ENCODE assay signal across 14 mouse cellular contexts in genomic region chr15:64519207-64519628, GRCm38 (mm10).
DNase-seq lines count a peak whose midpoint lies in the region; ATAC-seq lines count a peak whose summit lies in the region.
"Had no signal": no experiment of that assay in that cellular context is flagged by ENCODE, and none has a peak within 500 bp of the region (broad histone marks: within the 10 kb centered on the region; RNA-seq: fewer than 3 reads in every experiment).

No protein-coding gene starts in this region.

- no peak overlapping the region for H3K4me2 ChIP-seq in forebrain, embryonic 12.5 days
- H3K4me2 ChIP-seq in intestine, embryonic 16.5 days (ENCODE audit: low read depth, low read length): no peak overlapping the region
- H3K4me2 ChIP-seq: midbrain, embryonic 15.5 days had no signal

- no peaks in the 10 kb centered on the region for H3K36me3 ChIP-seq in forebrain, embryonic 12.5 days (replicated peaks)
- H3K36me3 ChIP-seq in forebrain, embryonic 10.5 days (replicated peaks): no peaks in the 10 kb centered on the region
- H3K36me3 ChIP-seq in intestine, embryonic 16.5 days (ENCODE audit: control insufficient read depth, insufficient read depth, low read length): no peaks in the 10 kb centered on the region
- H3K36me3 ChIP-seq: midbrain, embryonic 15.5 days had no signal

- H3K4me1 ChIP-seq in forebrain, embryonic 12.5 days: no peaks in the 10 kb centered on the region
- H3K4me1 ChIP-seq in forebrain, embryonic 10.5 days: no peaks in the 10 kb centered on the region
- no peaks in the 10 kb centered on the region for H3K4me1 ChIP-seq in intestine, embryonic 16.5 days (ENCODE audit: control insufficient read depth, insufficient read depth, low read length)
- H3K4me1 ChIP-seq: midbrain, embryonic 15.5 days had no signal

- no peaks in the 10 kb centered on the region for H3K27me3 ChIP-seq in forebrain, embryonic 12.5 days
- no peaks in the 10 kb centered on the region for H3K27me3 ChIP-seq in forebrain, embryonic 10.5 days (ENCODE audit: poor library complexity, severe bottlenecking)
- H3K27me3 ChIP-seq in intestine, embryonic 16.5 days (replicated peaks; ENCODE audit: control insufficient read depth, insufficient read depth, low read length): no peaks in the 10 kb centered on the region
- H3K27me3 ChIP-seq: midbrain, embryonic 15.5 days had no signal

- no peak overlapping the region for H3K27ac ChIP-seq in forebrain, embryonic 12.5 days
- H3K27ac ChIP-seq in forebrain, embryonic 10.5 days: no peak overlapping the region
- H3K27ac ChIP-seq in intestine, embryonic 16.5 days (ENCODE audit: low read length): no peak overlapping the region
- H3K27ac ChIP-seq: midbrain, embryonic 15.5 days had no signal

- peak; percentile 64; the same call in 1 of the 2 replicates for ATAC-seq in forebrain, embryonic 12.5 days (ENCODE audit: low FRiP score)
- peak; percentile 53 to 73 for ATAC-seq in hematopoietic stem cell, adult 5-6 weeks (replicated peaks in 1 of 2; ENCODE audit: insufficient read depth in 1 of 2, low FRiP score in 2 of 2, low TSS enrichment in 1 of 2, low read depth in 1 of 2, poor library complexity in 2 of 2, severe bottlenecking in 2 of 2)
- ATAC-seq in intestine, embryonic 16.5 days: no peak
- ATAC-seq: CD4-positive, CD25-positive, alpha-beta regulatory T cell, adult 4 months; midbrain, embryonic 15.5 days had no signal

- no peak overlapping the region for H3K9ac ChIP-seq in forebrain, embryonic 12.5 days
- no peak overlapping the region for H3K9ac ChIP-seq in intestine, embryonic 16.5 days (ENCODE audit: low read depth, low read length)
- H3K9ac ChIP-seq: midbrain, embryonic 15.5 days had no signal

- WGBS in forebrain, embryonic 12.5 days: 55% methylated on average over 4 of the region's 4 CpGs
- WGBS in forebrain, embryonic 10.5 days: 85% methylated on average over 4 of the region's 4 CpGs
- 69% methylated on average over 4 of the region's 4 CpGs for WGBS in intestine, embryonic 16.5 days

- H3K9me3 ChIP-seq in forebrain, embryonic 12.5 days: no peaks in the 10 kb centered on the region
- no peaks in the 10 kb centered on the region for H3K9me3 ChIP-seq in forebrain, embryonic 10.5 days
- H3K9me3 ChIP-seq in intestine, embryonic 16.5 days (ENCODE audit: control insufficient read depth, low read length): no peaks in the 10 kb centered on the region
- H3K9me3 ChIP-seq: midbrain, embryonic 15.5 days had no signal

- DNase-seq in forebrain, embryonic 10.5 days (ENCODE audit: extremely low spot score, low spot score): no peak
- peak; percentile 81 for DNase-seq in retina, postnatal 1 day
- no peak for DNase-seq in retina, embryonic 14.5 days (ENCODE audit: low spot score)
- DNase-seq in retina, postnatal 7 days (ENCODE audit: low read depth, low spot score): peak; percentile 23
- DNase-seq in spleen, postnatal 36 days (ENCODE audit: low spot score in 2 of 2): no peak
- DNase-seq: heart, adult 18-20 months; liver; thymus, postnatal 14 days had no signal

- no peak overlapping the region for H3K4me3 ChIP-seq in forebrain, embryonic 12.5 days (replicated peaks)
- H3K4me3 ChIP-seq in forebrain, embryonic 10.5 days: no peak overlapping the region
- H3K4me3 ChIP-seq in intestine, embryonic 16.5 days (ENCODE audit: low read length): no peak overlapping the region
- H3K4me3 ChIP-seq: erythroblast, embryonic 14.5 days; midbrain, embryonic 15.5 days had no signal

Comparison
In these comparisons a context has a peak if more than half of its experiments do, and no peak if none do; other contexts are left out.
1. DNase-seq: peak in retina, postnatal 1 day (single experiment) and retina, postnatal 7 days (single experiment); none in forebrain, embryonic 10.5 days (single experiment), retina, embryonic 14.5 days (single experiment) and spleen, postnatal 36 days (0 of 2).